Mouse (Mus musculus) NIH3T3 (cell line): Measurements from ENCODE around the gene Kif26b.

Experiments
- DNase-seq: peaks from one replicate; pipeline ENCODE4 v3.0.0-alpha.2; 2012; ENCODE audit warnings: low read depth

The Kif26b gene

DNA sequence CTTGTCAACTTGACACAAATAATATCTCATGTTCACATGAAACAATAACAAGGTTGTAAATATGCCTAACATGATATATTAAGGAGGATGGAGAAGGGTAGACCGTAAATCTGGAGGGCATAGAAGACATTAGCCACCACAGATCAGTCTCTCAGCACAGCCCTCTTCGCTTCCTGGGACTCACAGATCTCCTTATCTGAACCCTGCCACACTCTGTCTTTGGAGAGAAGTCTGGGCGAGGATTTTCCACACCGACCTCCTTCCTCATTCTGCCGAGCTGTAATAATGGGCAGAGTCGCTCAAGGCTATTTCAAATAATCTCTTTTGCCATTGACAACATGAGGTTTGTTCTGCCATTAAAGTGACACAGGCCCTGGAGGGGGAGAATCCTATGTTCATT lies 315.9 kb downstream of the Kif26b start:
- no peak for DNase-seq

- DNase-seq = no peak
Observed at GRCm38 (mm10) chr1:178847569-178847968, 318.6 kb downstream of the Kif26b start.

- no peak for DNase-seq
Observed at GRCm38 (mm10) chr1:178848380-178849106, 319.6 kb downstream of the Kif26b start.

GRCm38 (mm10) chr1:178850569-178850968 lies 321.6 kb downstream of the Kif26b start:
- no peak for DNase-seq

GRCm38 (mm10) chr1:178854936-178855335 lies 326.0 kb downstream of the Kif26b start:
- DNase-seq = no peak

DNA sequence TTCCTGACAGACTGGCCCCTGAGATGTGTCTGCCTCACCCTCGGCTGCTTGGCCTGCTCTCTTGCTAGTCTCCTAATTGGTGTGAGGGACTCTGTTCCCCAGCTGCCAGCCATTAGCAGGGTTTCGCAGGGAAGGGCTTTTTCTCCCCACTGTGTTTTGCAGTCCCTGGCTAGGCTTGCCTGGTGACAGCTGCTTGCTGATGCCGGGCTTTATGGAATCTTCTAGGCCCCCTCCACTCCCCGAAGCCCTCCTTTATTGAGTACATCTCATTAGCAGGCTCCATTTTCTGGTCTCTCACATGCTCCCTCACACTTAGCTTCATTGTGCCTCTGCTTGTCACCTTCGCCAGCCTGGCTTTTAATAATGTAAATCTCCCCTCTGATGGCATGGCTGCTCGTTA lies 327.0 kb downstream of the Kif26b start:
- DNase-seq = no peak

DNA sequence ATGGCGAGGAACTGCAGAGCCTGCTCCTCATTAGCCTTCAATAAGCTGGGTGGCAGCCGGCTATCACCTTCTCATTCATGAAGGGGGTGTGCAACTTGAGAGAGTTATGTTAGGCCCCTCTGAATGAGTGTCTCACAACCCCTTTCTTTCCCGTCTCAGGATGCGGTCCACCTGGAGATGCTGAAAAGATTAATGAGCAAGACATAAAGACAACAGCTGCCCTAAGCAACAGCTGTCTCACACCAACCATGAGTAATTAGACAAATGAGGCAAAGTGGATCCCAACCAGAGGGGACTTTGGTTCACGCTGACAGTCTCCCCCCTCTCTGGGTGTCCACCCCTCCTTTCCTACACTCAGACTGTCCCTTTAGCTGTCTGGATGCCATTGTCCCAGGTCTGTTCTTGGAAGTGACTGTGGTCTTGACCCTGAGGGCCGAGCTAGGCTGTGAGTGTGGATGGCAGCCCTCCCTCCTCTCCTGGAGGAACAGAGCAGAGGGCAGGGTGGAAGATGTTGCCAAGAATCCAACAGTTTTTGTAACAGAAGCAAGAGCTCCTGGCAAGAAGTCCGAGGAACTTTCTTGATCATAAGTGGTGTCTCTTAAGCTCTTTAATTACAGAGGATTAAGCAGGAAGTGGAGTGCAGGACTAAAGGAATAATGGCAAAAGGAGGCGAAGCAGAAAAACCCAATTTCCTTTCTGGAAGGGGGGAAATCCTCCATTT lies 331.9 kb downstream of the Kif26b start:
- no peak for DNase-seq

DNA sequence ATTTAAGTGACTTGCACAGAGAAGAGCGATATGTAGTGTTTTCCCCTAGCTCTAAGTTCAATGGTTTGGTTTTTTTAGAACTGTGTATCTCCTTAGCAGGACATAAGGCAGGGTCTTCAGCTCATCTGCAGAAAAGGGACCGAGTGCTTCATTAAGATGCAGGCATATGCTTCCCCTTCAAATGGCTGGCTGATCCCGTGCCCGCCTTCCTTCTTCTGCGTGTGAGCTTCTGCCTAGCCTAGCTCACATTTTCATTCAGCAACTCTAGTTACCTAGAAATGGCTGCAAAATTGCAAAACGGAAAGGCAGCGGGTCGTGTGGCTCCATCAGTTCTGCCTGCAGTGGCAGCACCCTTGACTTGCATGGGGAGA lies 332.5 kb downstream of the Kif26b start:
- no peak for DNase-seq

- DNase-seq = no peak
Observed at GRCm38 (mm10) chr1:178863756-178864155, 334.8 kb downstream of the Kif26b start.

DNA sequence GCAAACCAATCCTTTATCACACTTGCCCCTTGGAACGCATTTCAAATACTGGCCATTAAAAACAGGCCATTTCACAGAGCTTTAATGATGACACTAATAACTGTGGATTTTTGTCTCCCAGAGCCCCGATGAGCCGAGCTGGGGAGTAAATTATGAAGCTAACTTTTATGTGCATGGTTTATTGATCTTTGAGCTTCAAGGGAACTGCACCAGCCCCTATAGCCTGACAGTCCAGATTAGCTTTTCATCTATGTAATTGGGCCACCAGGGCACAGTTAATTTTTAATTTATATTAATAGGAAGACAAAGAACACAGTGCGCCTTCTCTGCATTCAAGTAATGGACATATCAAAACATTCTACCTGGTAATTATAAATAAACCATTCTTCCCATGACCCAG lies 335.4 kb downstream of the Kif26b start:
- no peak for DNase-seq

DNA sequence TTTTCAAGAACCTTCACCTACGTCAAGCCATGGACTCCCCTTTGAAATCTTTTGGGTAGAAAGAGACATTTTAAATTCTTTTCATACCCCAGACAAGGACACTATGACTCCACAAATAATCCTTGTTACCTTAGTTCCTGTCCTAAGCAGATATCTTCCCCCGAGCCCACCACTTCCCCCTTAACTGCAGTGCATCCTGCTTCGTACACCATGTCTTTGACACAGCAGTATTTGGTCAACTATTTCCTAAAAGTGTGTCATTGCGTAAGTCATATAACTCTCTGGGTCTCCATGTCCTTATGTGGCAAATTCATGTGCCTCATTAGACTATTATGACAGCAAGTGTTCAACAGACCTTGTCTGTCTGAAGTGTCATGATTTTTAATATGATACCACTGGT lies 337.8 kb downstream of the Kif26b start:
- no peak for DNase-seq

DNA sequence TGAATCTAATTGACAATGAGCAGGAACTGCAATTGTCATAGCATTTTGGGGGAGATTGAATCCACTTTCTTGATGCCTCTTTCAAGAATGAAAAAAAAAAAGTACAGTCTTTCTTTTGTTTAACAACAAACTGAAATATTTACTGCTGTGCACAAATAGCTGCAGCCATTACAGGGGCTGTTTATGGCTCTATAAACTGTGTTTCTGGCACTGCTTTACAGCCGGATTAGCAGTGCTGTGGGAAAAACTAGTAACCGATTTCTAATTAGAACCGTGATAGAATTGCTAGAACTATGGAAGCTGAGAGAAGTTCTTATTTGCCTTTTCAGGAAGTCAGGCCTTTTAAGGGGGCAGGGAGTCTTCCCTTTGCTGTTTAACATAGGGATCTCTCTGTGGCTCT lies 342.1 kb downstream of the Kif26b start:
- no peak for DNase-seq

DNA sequence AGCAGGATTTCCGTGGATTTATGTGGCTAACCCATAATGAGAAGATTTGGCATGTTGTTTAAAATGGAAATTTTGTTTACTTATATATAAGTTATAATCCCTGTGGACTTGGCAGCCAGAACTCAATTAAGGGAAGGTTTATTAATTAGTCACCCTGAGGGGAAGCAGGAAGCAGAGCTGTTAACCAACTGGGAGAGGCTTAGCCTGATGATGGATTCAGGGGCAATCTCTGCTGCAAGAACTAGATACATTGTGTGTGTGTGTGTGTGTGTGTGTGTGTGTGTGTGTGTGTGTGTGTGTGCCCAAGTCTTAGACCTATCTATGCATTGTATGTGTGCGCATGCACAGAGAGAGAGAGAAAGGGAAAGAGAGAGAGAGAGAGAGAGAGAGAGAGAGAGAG lies 348.0 kb downstream of the Kif26b start:
- DNase-seq = no peak

DNA sequence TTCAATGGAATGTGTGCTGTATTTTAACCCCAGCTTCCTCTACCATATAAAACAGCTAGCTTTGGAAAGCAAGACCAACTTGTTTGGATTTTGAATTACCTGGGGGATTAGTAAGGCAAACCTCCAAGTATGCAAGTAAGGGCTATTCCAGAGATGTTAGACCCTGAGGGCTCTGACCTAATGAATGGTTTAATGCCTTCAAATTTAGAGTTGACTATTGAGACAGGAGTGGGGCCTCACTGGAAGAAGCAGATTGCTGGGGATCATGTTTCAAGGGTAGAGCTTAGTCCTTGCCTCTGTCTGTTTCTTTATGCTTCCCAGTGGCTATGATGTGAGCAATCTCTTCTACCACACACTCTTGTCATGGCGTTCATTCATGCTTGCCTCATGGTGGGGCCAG lies 349.8 kb downstream of the Kif26b start:
- DNase-seq = peak; percentile 14

DNA sequence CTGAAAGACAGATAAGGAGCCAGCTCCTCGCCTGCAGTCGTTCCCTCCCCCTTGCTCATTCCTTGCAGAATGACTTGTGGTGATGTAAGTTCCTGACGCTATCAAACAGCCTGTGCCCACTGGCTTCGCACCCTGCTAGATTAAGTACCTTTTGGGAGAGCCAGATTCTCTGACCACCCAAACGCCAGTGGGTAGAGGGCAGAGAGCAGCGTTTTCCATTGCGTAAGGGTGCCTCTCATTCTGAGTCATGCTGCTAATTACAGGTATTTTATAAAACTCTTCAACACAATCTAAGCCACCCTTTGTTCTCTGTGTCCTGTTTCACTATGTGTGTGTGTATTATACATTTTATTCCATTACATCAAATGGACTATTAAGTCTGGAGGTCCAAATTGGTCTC lies 352.0 kb downstream of the Kif26b start:
- DNase-seq = peak; percentile 6

GRCm38 (mm10) chr1:178886671-178887070 lies 357.7 kb downstream of the Kif26b start:
- DNase-seq = no peak

DNA sequence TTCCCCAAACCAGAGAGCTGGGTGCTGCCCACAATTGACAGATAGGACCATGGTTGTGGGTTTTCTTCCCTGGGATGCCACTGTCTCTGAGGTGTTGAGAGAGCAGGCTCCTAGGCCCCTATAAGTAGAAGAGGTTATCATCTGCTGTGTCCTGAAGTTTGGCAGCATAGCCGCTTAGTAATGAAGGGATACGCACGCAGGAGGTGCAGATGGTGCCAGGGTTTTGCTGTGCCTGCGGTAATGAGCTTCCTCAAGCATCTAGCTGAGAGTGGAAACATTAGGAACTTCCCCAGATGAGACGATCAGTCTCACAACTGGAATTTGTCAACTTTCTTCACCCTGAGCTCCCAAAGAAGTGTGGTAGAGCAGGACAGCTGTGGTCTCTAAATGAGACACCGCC lies 363.5 kb downstream of the Kif26b start:
- DNase-seq = no peak

GRCm38 (mm10) chr1:178893229-178894080 lies 364.5 kb downstream of the Kif26b start:
- no peak for DNase-seq

- no peak for DNase-seq
Observed at GRCm38 (mm10) chr1:178894081-178894401, 365.1 kb downstream of the Kif26b start.

DNA sequence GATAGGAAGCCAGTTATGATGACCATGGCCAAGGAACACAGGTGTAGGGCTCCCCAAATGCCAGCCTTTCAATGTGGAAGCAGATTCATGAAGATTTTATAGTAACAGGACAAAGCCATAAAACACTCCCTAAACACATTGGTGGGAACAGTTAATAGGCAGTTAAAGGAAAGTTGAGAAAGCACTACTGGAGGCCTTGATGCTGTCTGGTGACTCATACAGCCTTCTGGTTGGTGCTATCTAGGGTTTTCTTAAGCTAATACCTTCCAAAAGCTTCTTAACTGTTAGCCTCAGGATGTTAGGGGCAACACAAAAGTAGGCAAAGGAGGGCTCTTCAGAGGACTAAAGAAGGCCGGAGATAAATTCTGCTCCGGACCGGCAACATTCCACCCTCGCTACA lies 366.7 kb downstream of the Kif26b start:
- no peak for DNase-seq

GRCm38 (mm10) chr1:178910951-178911350 lies 382.0 kb downstream of the Kif26b start:
- DNase-seq = peak; percentile 8

DNA sequence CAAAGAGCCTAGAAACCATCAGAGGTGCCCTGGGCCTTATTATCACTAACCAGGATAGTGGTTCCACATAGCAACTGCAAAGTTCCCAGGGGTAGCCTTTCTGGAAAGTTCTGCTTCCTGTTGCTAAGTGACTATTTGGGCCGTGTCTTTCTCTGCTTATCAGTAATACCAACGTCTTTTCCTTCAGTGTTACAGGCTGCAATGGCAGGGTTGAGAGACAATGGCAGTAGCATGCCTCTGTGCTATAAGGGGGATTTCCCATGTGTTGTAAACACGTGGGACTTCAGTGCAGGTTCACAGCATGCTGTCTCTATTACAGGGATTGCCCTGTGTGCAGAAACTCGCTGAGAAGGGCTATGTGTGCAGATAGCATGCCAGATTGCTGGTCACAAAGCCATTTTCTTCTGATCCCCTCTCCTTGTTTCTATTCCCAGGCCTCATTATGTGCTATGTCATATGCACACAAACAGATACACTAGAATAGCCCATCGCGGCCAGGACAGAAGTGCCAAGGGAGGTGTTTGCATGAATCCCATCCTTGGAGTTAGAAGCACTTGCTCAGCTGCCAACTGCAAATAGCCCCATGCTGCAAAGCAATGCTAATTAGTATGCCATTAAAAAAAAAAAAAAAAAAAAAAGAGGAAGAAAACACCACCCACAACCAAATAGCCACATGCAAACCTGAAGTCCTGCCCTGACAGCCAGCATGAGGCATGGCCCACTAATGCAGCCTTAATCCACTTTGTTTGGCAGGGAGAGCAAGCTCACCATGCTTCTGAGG lies 384.2 kb downstream of the Kif26b start:
- DNase-seq = no peak
